Mouse (Mus musculus) splenic B cell, adult 2 months (primary cell): ENCODE data around the gene Rbms1.
A peak's percentile ranks its signal among the peaks of the same experiment; 100 is the strongest.

Source experiments
- DNase-seq: peaks from one replicate; pipeline ENCODE4 v3.0.0-alpha.2; 2011; ENCODE audit warnings: low read depth, low spot score
- H3K27me3 ChIP-seq: 2 replicates; pipeline ENCODE4 v1.6.1; 2012; ENCODE audit warnings: mild to moderate bottlenecking, low read length, moderate library complexity, mixed read lengths; ENCODE audit not compliant: control insufficient read depth, poor library complexity, insufficient read depth, severe bottlenecking
- H3K36me3 ChIP-seq: 2 replicates; pipeline ENCODE4 v1.6.1; 2012; ENCODE audit warnings: mild to moderate bottlenecking, low read length, moderate library complexity, mixed read lengths; ENCODE audit not compliant: control insufficient read depth, poor library complexity, insufficient read depth, severe bottlenecking

The Rbms1 gene

GRCm38 (mm10) chr2:60927906-60928775, 34.9 kb downstream of the Rbms1 start:
- Histone ChIP-seq H3K27me3 (no peaks in the 10 kb centered on the region; the same call in 1 of the 2 replicates), H3K36me3 (no peaks in the 10 kb centered on the region)
- DNase-seq = no peak

DNA sequence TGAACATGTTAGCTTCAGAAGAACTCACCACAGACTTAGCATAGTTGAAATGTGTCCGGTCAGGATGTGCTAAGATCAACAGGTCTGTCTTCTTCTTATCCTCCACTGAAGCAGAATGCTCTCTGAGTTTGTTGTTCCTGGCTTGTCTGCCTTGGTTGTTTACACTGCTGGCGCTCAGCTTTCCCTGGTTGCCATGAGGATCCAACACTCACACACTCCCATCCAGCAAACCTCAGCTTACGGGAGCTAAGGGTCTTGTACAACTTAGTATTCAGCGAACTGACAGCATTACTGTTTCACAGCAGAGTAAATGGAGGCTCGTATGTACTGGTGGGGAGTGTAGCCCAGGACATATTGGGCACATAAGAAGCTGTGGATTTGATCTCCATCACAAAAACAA, 37.9 kb downstream of the Rbms1 start:
- no peak for DNase-seq
- H3K27me3 ChIP-seq = no peaks in the 10 kb centered on the region; the same call in 1 of the 2 replicates
- no peaks in the 10 kb centered on the region for H3K36me3 ChIP-seq

DNA sequence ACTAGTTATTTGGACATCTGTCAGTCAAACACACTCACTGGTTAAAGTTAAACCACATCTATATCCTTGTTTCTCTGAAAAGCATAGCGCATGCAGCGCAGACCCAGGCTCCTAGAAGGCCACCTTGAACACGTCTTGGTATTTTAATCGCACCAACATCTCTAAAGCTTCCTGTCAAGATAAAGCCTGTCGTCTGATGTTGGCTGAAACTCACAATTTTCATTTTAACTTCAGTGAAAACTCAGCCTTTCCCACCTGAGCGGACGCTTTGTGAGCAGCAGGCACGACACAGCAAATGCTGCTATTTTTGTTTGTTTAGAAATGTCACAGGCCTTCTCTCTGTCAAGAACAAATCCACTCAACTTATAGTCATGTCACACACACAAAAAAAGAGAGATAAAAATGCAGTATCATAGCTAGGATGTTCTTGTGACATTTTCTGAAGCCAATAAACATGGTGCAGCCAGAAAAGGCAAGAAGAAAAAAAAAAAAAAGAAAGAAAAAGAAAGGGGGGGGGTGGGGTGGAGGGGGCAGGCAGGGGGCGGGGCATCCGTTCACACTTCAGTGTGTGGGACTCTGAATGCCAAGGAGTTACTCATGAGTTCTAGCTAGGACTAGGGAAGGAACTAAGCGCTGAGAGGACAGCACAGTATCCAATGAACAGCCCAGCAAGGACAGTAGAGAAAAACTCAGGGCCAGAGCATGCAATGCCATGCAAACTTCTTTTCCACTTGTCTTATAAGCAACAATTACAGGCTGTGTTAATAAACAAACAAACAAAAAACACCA, 39.0 kb downstream of the Rbms1 start:
- no peak for DNase-seq

GRCm38 (mm10) chr2:60923111-60923510, 39.9 kb downstream of the Rbms1 start:
- Histone ChIP-seq H3K36me3 (no peaks in the 10 kb centered on the region), H3K27me3 (no peaks in the 10 kb centered on the region; the same call in 1 of the 2 replicates)
- no peak for DNase-seq

More for the DNA sequence above, 39.0 kb downstream of the Rbms1 start:
- Histone ChIP-seq H3K36me3 (no peaks in the 10 kb centered on the region), H3K27me3 (no peaks in the 10 kb centered on the region; the same call in 1 of the 2 replicates)

DNA sequence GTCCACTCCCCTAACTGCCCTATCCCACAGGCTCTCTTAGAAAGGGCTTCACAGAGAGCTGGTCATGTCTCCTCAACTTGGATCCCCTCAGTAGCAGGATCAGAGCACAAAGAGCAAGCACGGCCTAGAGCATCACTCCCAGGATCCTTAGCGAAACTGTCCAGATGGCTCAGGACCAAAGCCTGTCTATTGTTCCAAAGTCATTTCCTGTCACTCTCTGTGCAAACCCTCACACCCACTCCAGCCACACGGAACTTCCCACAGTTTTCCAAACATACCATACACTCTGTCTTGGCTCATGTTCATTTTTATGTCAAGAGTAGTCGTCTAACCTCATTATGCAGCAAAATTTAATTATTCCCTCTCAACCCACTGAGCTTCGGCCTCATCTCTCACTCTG, 40.6 kb downstream of the Rbms1 start:
- Histone ChIP-seq H3K36me3 (no peaks in the 10 kb centered on the region), H3K27me3 (no peaks in the 10 kb centered on the region; the same call in 1 of the 2 replicates)
- DNase-seq = no peak

DNA sequence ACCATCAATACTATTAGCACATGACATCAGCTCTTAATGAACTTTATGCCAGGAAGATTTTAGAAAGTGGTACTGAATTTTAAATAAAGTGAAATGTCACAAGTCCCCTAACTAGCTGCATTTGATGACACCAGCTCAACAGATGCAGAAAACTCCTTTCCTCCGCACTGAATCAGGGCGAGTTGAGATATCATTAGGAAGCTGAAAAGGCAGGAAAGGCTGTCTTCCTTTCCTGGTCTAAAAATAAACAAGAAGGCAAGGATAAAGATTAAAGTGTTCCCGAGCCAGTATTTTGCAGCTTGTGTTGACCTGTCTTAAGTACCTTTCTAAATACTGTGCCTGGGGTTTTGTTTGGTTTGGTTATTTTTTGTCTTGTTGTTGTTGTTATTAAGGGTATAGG, 42.9 kb downstream of the Rbms1 start:
- DNase-seq = no peak
- no peaks in the 10 kb centered on the region; the same call in 1 of the 2 replicates for H3K27me3 ChIP-seq
- H3K36me3 ChIP-seq = no peaks in the 10 kb centered on the region

GRCm38 (mm10) chr2:60918401-60918800, 44.6 kb downstream of the Rbms1 start:
- no peak for DNase-seq
- no peaks in the 10 kb centered on the region for H3K27me3 ChIP-seq
- H3K36me3 ChIP-seq = no peaks in the 10 kb centered on the region

DNA sequence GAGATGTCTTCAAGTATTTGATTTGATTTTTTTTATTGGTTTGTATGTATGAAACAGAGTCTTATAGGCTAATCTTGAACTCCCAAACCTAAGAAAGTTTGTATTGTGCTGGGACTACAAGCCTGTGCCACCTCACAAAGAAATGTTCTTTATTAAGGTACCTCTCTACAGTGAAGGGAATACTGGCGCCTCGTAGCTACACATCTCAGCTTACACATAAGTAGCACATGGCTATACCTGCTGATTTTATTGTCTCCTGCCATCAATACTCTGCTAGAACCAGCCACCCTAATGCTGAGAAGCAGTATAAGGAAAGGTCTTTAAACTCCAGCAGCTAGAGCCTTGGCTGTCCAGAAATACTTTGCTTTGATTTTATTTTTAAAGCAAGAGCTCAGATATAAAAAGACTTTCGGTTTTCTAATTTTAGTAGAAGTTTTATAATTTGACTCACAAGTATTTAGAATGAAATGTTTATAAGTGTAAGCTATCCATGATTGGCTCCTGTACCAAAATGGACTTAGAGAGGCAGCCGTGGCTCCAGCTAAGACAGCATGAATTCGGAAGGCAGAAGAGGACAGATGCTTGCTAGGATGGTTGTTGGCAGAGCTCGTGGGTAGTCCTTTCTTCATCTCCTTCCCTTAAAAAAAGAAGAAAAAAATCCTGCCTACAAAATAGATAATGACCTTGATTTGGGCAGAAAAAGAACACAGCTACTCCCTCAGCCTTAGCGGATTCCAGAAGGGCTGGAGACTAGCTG, 48.3 kb downstream of the Rbms1 start:
- Histone ChIP-seq H3K36me3 (no peaks in the 10 kb centered on the region), H3K27me3 (no peaks in the 10 kb centered on the region; the same call in 1 of the 2 replicates)
- no peak for DNase-seq

- Histone ChIP-seq H3K27me3 (no peaks in the 10 kb centered on the region; the same call in 1 of the 2 replicates), H3K36me3 (no peaks in the 10 kb centered on the region)
- DNase-seq = no peak
These were observed 49.7 kb downstream of the Rbms1 start for GRCm38 (mm10) chr2:60913281-60913680.

DNA sequence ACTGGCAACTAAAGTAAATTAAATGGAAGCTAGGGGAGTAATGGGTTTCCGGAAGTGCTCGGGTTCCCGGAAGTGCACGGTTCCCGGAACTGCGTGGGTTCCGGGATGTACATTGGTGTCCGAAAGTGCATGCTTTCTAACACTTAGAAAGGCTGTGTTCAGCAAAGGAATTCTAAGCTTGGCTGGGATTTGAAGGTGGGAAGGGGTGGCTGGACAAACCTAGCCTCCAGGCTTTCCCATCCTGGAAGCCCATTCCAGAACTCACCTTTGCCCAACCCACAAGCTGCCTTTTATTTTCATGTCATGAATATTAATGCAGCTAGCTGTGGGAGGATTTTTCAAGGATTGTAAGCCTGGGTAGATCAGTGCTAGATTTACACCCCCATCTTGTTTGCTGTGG, 51.3 kb downstream of the Rbms1 start:
- no peak for DNase-seq
- Histone ChIP-seq H3K36me3 (no peaks in the 10 kb centered on the region), H3K27me3 (no peaks in the 10 kb centered on the region; the same call in 1 of the 2 replicates)

GRCm38 (mm10) chr2:60910820-60911219, 52.2 kb downstream of the Rbms1 start:
- H3K27me3 ChIP-seq = no peaks in the 10 kb centered on the region; the same call in 1 of the 2 replicates
- no peaks in the 10 kb centered on the region for H3K36me3 ChIP-seq
- DNase-seq = no peak

- no peak for DNase-seq
- H3K36me3 ChIP-seq = no peaks in the 10 kb centered on the region
- no peaks in the 10 kb centered on the region; the same call in 1 of the 2 replicates for H3K27me3 ChIP-seq
These were observed 54.4 kb downstream of the Rbms1 start for GRCm38 (mm10) chr2:60908551-60908950.

- DNase-seq = no peak
- no peaks in the 10 kb centered on the region for H3K36me3 ChIP-seq
- no peaks in the 10 kb centered on the region; the same call in 1 of the 2 replicates for H3K27me3 ChIP-seq
These were observed 54.9 kb downstream of the Rbms1 start for GRCm38 (mm10) chr2:60908116-60908515.

DNA sequence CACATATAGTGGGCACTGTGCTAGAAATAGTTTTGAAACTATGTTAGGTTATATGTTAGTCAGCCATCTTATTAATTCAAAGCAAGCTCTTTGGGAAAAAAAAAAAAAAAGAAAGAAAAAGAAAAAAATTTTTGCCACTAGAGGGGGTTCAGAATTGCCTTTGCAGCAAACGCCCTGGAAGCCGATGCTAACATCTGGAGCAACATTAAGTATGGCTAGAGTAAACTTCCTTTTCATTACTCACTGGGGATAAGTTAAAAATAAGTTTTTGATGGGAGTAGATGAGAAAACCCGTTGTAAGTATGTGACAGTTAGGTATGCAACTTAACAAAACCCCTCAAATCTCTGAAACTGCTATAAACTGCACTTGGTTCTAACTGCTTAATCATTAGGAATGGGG, 57.7 kb downstream of the Rbms1 start:
- DNase-seq = peak; percentile 30
- H3K27me3 ChIP-seq = no peaks in the 10 kb centered on the region

More for the DNA sequence above, 57.7 kb downstream of the Rbms1 start:
- H3K36me3 ChIP-seq = no peaks in the 10 kb centered on the region
